Mouse (Mus musculus) olfactory bulb, adult 2 months (tissue): ENCODE results near the gene Atp6ap1l.

ENCODE experiments used
- CTCF ChIP-seq: fragments of 200-500 bp; IDR thresholded peaks from 2 replicates; pipeline ENCODE4 v1.5.1; 2012; ENCODE audit warnings: low read depth, mild to moderate bottlenecking, low read length, moderate library complexity; ENCODE audit not compliant: insufficient read depth
- POLR2A ChIP-seq: fragments of 200-500 bp; IDR thresholded peaks from 2 replicates; pipeline ENCODE4 v1.6.1; 2012; ENCODE audit warnings: mild to moderate bottlenecking, low read depth, low read length, moderate library complexity; ENCODE audit not compliant: insufficient read depth

DNA sequence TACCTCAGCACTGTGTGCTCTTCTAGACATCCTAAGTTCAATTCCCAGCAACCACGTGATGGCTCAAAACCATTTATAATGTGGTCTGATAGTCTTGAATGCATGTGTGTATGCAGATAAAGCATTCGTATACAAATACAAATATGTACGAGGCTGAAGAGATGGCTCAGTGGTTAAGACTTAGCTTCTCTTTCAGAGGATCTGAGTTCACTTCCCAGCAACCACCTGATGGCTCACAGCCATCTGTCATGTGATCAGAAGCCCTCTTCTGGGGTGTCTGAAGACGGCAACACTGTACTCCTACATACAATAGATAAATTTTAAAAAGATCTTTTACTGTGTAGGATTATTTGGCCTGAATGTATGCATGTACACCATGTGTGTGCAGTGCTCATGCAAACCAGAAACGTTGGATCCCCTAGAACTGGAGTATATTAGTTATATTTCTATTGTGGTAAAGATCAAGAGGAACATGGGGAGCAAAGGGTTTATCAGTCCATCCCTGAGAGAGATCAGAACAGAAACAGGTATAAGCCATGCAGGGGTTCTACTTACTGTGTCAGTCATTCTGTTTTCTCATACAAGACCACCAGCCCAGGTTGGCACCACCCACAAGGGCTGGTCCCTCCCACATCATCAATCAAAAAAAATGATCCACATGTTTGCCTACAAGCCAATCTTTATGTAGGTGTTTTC is 21.9 kb upstream of the Atp6ap1l start:
- no peak for TF ChIP-seq POLR2A
- no peak for TF ChIP-seq CTCF
